Mouse (Mus musculus) forebrain, postnatal 0 days (tissue): ENCODE results near the gene Nr5a2. TPM values are rescaled to one million over a fixed set of nuclear protein-coding genes. Genes with fewer than 3 reads are reported as not detected.
"Not testable (repeated sequence)": the region's sequence is repeated elsewhere in the genome, so short reads cannot be mapped to it uniquely, and the experiment has no call there.

Experiments used
- ATAC-seq: fragments of 200-750 bp; cut with Nextera tagmentation; 2 replicates; pipeline ENCODE4 v1.8.0; 2017; ENCODE audit warnings: mild to moderate bottlenecking, moderate library complexity
- DNase-seq: peaks from one replicate; pipeline ENCODE4 v3.0.0-alpha.2; 2015
- H3K27ac ChIP-seq: fragments of 300-500 bp; sonication (generic); 2 replicates; pipeline ENCODE4 v1.5.1; 2014; ENCODE audit warnings: low read depth, mild to moderate bottlenecking, antibody characterized with exemption, low read length, moderate library complexity, mixed read lengths
- H3K27me3 ChIP-seq: fragments of 300-500 bp; sonication (generic); 2 replicates; pipeline ENCODE4 v1.6.1; 2014; ENCODE audit warnings: mild to moderate bottlenecking, low read length, mixed read lengths; ENCODE audit not compliant: insufficient read depth
- H3K36me3 ChIP-seq: fragments of 300-500 bp; sonication (generic); 2 replicates; pipeline ENCODE4 v1.6.1; 2014; ENCODE audit warnings: mild to moderate bottlenecking, moderate library complexity; ENCODE audit not compliant: insufficient read depth
- H3K4me1 ChIP-seq: fragments of 300-500 bp; sonication (generic); 2 replicates; pipeline ENCODE4 v1.6.1; 2014; ENCODE audit warnings: antibody characterized with exemption; ENCODE audit not compliant: insufficient read depth
- H3K4me2 ChIP-seq: fragments of 300-500 bp; sonication (generic); 2 replicates; pipeline ENCODE4 v1.6.1; 2014; ENCODE audit warnings: low read depth, mild to moderate bottlenecking, moderate library complexity
- H3K4me3 ChIP-seq: fragments of 300-500 bp; sonication (generic); 2 replicates; pipeline ENCODE4 v1.5.1; 2014; ENCODE audit warnings: low read depth, low read length, mixed read lengths
- H3K9ac ChIP-seq: fragments of 300-500 bp; sonication (generic); 2 replicates; pipeline ENCODE4 v1.6.1; 2014; ENCODE audit warnings: mild to moderate bottlenecking
- H3K9me3 ChIP-seq: fragments of 300-500 bp; sonication (generic); 2 replicates; pipeline ENCODE4 v1.6.1; 2016; ENCODE audit warnings: low read length
- CTCF ChIP-seq: sonication (generic); IDR thresholded peaks from 2 replicates; pipeline ENCODE4 v1.5.1; 2016; ENCODE audit warnings: antibody characterized with exemption, control low read depth, low read depth
- WGBS: fragments of 180-500 bp; shearing (Covaris S2); extraction: QIAGEN DNeasy Blood & Tissue Kit; methylation state at CpG from one replicate; pipeline ENCODE4 v1.1.7; 2014; 5-methylcytosine and 5-hydroxymethylcytosine counted together
- polyA plus RNA-seq: library from polyadenylated mRNA; unstranded; fragments of >200 nt; fragmentation: Nextera tagmentation; extraction: Ambion mirVana; gene quantifications from 2 replicates; pipeline ENCODE4 v1.2.1, GENCODE M21; 2015
- total RNA-seq: library from RNA; depleted of rRNA; stranded (reverse); fragments of >200 nt; gene quantifications from 2 replicates; pipeline ENCODE4 v1.2.3, GENCODE M21; 2014

The Nr5a2 gene
- total and polyA plus RNA-seq, 2 experiments from 2014 or later = 0.13 to 0.57 TPM

DNA sequence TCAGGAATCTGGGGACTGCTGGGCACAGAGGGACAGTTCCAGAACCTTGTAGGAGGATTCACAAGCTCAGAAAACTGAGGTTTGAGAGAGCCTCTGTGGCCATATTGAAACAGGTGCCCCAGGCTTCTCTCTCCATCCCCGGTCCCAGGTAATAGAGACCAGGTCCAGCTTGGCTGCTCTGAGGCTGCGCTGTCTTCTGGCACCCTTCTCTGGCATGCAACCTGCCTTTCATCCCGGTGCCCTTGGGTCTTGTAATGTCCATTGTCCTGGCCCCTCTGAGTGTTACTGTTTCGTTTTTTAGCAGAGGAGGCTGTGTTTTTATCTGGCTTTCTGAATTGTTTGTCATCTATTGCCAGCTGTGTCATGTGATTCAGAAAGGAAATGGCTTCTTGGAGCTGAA, 136.4 kb downstream of the Nr5a2 start:
- no peak for TF ChIP-seq CTCF
- Histone ChIP-seq H3K36me3 (no peaks in the 10 kb centered on the region), H3K27ac (no peak overlapping the region), H3K9me3 (no peaks in the 10 kb centered on the region), H3K4me2 (no peak overlapping the region), H3K27me3 (no peaks in the 10 kb centered on the region), H3K4me3 (no peak overlapping the region), H3K9ac (no peak overlapping the region), H3K4me1 (no peaks in the 10 kb centered on the region)
- ATAC-seq = no peak
- DNase-seq = no peak
- WGBS = 79% methylated on average over 4 of the region's 4 CpGs

DNA sequence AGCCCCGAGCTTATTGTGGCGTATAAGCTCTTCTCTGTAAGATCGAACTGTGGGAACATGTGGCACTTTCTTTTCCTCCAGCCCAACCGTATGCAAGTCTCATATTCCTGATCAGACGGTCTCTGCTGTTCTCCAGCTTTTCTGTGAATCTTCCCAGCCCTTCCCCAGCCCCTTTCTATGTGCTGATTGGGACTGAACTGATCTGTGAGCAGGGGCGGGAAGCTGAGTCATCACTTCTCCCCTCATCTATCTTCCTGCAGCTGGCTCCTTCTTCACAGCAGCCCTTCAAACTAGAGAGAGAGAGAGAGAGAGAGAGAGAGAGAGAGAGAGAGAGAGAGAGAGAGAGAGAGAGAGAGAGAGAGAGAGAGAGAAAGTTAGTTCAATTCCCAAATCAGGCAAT, 159.6 kb downstream of the Nr5a2 start:
- peak; percentile 12 for DNase-seq

DNA sequence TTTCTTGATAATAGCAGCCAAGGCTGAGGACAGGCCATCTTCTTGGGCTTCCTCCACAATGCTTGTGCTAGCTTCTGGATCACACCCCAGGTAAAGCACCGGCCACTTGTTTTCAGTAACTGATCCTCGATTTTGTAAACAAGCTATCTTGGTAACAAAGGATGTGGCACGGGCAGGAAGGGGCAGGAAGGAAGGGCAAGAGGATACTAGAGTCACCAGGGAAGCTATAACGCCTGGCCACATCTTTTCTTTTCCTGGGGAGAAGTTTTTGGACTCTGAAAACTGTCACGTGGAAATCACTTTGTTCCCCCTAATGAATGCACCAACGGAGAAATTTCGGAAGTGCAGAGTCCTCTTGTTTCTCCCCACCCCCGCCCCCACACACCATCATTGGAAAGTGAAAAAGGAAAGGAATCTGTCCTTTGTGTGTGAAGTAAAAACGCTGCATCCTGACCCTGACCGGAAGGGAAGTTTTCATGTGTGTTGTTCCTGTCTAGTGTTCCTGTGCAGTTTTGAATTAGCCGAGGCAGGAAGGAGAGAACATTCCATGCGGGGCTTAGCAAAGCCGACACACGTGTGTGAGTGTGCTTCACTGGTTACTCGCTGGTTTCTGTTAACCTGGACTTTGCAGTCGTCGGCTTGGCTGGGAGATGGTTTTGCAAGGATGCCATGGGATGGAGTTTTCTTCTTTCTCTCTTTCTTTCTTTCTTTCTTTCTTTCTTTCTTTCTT, 163.7 kb downstream of the Nr5a2 start:
- TF ChIP-seq CTCF = no peak
- Histone ChIP-seq H3K4me3 (no peak overlapping the region), H3K27ac (no peak overlapping the region), H3K4me1 (no peaks in the 10 kb centered on the region), H3K4me2 (no peak overlapping the region), H3K9me3 (no peaks in the 10 kb centered on the region), H3K36me3 (no peaks in the 10 kb centered on the region), H3K27me3 (no peaks in the 10 kb centered on the region), H3K9ac (no peak overlapping the region)
- ATAC-seq (no peak), DNase-seq (no peak)
- WGBS = 47% methylated on average over 17 of the region's 17 CpGs

More for the DNA sequence above, 159.6 kb downstream of the Nr5a2 start:
- 80% methylated on average over 6 of the region's 6 CpGs for WGBS
- H3K9me3 ChIP-seq = no peaks in the 10 kb centered on the region
- TF ChIP-seq CTCF = no peak
- no peak overlapping the region for H3K4me2 ChIP-seq
- H3K27ac ChIP-seq = no peak overlapping the region
- H3K4me3 ChIP-seq = no peak overlapping the region
- H3K4me1 ChIP-seq = no peaks in the 10 kb centered on the region
- no peaks in the 10 kb centered on the region for H3K36me3 ChIP-seq
- no peak overlapping the region for H3K9ac ChIP-seq
- H3K27me3 ChIP-seq = no peaks in the 10 kb centered on the region
- peak; percentile 67 for ATAC-seq

DNA sequence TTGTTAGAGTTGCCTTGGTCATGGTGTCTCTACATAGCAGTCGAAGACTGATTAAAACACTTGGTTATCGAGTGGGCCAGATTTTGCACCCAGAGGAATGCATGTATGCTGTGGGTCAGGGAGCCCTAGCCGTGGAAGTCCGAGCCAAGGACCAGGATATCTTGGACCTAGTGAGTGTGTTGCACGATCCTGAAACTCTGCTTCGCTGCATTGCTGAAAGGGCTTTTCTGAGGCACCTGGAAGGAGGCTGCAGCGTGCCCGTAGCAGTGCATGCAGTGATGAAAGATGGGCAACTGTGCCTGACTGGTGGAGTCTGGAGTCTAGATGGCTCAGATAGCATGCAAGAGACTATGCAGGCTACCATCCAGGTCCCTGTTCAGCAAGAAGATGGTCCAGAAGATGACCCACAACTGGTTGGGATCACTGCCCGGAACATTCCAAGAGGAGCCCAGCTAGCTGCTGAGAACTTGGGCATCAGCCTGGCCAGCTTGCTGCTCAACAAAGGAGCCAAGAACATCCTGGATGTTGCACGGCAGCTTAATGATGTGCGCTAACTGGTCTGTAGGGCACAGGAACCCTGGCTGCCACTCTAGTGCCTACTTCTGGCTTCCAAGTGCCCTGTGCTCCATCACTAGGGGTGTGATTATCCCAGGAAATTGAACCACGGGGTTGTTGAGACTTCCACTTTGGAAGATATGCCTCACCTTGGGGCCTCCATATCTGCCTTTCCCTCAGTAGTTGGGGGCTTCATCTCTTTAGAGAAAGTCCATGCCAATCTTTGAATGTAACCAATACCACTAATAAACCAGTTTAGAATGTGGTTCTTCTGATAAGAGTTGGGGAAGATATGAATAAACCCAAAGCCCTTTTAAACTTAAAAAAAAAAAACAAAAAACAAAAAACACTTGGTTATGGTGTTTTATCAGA, 167.0 kb downstream of the Nr5a2 start:
- not testable (repeated sequence) for ATAC-seq, H3K4me1 ChIP-seq, H3K4me3 ChIP-seq, H3K9ac ChIP-seq, H3K27ac ChIP-seq, H3K9me3 ChIP-seq, H3K36me3 ChIP-seq, H3K27me3 ChIP-seq, DNase-seq, H3K4me2 ChIP-seq
- 97% methylated on average over 12 of the region's 12 CpGs for WGBS
